Mouse (Mus musculus) urinary bladder, adult 2 months (tissue): ENCODE results near the gene Tube1. TPM values are rescaled to one million over a fixed set of nuclear protein-coding genes. Genes with fewer than 3 reads are reported as not detected.
A peak's percentile ranks its signal among the peaks of the same experiment; 100 is the strongest.

ENCODE experiments used
- DNase-seq: peaks from one replicate; pipeline ENCODE4 v3.0.0; 2022; ENCODE audit warnings: low spot score
- polyA plus RNA-seq: library from polyadenylated mRNA; depleted of rRNA; stranded (reverse); fragments of >200 nt; gene quantifications from 2 replicates; pipeline ENCODE4 v1.2.3, GENCODE M21; 2012; rRNA removed

The Tube1 gene
- polyA plus RNA-seq: 2.2 and 2.8 TPM in 2 replicates

GRCm38 (mm10) chr10:39133462-39134310 lies at the start of gene Tube1, which contains the start of gene Fam229b:
Gene Tube1, plus strand, starts transcription at chr10:39133976.
Gene Fam229b, minus strand, starts transcription at chr10:39133914.
- peak; percentile 60 for DNase-seq

DNA sequence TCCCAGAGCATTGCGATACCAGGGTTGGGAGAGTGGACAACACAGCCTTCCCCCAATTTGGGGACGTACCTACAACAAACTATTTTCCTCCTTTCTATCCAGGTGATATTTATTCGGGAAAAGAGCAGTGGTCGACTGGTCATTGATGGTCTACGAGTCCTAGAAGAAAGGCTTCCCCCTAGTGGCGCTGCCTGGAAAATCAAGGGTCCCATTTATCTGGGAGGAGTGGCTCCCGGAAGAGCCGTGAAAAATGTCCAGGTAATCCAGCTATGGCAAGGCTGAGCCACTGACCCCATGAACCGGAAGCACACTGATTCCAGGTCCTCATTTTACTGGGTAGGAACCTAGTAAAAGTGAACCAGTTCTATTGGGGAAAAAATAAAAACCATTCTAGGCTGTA lies 36.8 kb upstream of the Tube1 start:
- no peak for DNase-seq

DNA sequence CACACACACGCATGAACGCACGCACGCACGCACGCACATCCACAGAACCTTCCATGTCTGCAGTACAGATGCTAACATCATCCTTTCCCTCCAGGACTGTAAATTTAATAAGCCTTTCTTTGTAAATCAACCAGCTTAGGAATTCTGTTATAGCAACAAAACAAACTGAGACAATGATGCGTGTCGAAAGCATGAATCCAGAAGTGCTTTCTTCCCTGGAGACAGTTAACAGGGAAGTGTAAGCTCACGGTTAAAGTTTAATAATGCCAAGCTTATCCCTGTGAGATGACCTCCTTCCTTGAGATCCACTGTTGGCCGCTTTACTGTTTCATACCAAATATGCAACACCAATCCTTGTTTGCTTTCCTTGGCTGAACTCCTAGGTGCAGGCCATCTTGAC lies 35.0 kb upstream of the Tube1 start:
- no peak for DNase-seq

DNA sequence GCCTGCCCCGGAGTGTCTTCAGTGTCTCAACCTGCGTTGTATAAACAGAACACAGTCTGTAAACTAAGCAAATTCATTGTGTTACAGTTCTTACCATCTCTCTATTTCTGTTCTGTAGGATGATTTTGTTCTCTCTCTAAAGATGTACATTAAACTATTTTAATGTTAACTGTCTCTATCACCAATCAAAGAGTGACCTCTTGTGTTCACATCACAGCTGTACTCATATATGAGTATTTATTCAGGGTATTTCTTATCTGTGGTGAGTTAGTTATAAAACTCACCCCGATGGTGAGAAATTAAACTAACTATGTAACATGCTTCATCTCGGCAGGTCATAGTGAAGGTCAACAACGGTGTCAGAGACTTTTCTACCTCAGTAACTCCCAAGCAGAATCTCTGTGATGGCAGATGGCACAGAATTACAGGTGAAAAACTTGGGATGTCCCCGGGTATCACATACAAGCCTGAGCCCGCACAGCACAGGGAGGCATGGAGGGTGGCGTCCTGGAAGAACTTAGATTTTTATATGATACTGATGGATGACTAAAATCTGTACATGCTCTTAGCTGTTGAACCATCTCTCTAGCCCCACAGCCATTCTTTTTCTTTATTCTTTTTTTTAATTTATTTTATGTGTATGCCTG lies 28.9 kb upstream of the Tube1 start:
- DNase-seq: no peak

GRCm38 (mm10) chr10:39106413-39106812 lies 27.4 kb upstream of the Tube1 start:
- no peak for DNase-seq

DNA sequence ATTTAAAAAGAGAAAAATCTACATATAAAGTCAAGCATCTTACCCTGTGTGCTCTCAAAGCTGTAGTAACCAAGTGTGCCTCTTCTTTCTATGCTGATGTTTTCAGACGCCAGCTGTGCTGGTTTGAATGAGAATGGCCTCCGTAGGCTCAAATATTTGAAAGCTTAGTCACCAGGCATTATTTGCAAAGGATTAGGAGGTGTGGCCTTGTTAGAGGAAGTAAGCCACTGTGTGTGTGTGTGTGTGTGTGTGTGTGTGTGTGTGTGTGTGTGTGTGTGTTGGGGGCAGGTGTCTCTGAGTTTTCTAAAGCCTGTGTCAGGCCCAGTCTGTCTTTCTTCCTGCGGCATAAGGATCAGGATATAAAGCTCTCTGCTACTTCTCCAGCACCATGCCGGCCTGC lies 26.8 kb upstream of the Tube1 start:
- no peak for DNase-seq

DNA sequence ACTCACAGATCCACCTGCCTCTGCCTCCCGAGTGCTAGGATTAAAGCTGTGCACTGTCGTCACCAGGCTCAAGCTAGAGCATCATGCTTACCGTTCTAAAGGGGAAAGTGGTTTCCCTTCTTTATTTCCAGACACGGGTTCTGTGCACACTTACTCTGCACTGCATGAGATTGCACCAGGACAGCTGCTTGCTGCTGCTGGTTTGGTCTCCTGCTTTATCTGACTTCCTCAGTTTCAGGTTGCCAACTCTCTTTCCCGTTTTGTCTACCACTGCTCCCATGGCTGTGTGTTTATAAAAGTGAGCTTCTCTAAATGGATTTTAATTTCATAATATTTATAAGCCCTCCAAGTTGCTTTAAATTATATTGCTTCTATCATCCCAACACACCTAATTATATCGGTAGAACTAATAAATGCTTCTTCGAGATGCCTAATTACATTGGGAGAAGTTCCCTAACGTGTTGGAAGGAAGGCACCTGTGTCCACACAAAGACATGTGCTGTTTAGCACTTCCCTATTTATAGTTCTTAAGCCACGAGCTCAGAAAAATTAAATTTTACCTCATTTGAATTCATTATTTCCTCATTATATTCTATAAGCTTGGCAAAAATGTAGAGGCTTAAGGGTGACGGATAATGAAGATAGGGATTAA lies 24.8 kb upstream of the Tube1 start:
- DNase-seq: no peak

DNA sequence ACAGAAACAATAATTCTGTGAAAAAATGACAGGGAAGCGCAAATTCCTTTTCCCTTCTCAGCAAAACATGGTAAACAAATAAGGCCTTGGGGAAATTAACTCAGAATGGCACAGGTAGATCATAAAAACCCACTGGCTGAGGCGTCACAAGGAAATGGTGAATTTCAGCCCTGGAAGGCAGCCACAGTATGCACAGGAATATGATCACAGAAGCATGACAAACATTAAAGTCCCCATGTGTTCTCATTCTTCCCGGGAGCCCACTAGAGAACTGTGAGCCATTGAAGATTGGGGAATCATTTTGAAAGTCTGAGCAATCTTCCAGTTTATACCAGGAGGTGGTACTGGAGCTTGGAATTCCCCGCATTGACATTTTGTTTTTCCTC lies 24.3 kb upstream of the Tube1 start:
- no peak for DNase-seq

- no peak for DNase-seq
Observed at GRCm38 (mm10) chr10:39121412-39121811, 12.4 kb upstream of the Tube1 start.

DNA sequence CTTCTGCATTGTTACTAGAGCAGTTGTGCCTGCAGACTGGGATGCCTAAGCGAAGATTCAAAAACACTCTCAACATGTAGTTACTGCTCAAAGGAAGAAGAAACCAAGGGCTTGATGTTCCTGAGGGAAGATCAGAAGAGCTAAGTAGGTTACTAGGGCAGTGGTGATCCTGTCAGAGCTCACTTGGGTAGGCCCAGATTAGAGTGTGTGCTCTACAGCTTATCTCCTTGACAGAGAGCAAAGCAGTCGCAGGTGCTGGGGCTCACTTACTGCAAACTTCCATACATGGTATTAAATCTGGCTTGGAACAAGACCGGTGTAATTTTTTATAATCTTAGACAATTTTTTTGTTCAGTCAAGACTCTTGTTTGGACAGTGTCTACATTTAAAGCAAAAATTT lies 4.0 kb downstream of the Tube1 start:
- no peak for DNase-seq

DNA sequence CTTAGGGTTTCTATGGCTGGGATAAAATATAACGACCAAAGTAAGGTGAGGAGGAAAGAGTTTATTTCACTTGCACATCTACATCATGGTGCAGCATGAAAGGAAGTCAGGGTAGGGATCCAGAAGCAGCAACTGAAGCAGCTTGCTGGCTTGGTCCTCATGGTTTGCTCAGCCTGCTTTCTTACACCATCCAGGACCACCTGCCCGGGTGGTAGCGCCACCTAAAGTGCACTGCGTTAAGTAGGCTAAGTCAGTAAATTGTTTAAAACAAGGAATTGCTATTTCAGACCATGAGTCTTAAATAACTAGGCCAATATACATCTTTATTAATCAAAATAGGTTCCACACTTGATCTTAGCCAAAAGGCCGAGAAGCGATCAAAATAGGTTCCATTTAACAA lies 5.0 kb downstream of the Tube1 start:
- DNase-seq: no peak

- DNase-seq: no peak
Observed at GRCm38 (mm10) chr10:39140843-39141242, 7.1 kb downstream of the Tube1 start.

GRCm38 (mm10) chr10:39141401-39141800 lies 7.6 kb downstream of the Tube1 start:
- no peak for DNase-seq

DNA sequence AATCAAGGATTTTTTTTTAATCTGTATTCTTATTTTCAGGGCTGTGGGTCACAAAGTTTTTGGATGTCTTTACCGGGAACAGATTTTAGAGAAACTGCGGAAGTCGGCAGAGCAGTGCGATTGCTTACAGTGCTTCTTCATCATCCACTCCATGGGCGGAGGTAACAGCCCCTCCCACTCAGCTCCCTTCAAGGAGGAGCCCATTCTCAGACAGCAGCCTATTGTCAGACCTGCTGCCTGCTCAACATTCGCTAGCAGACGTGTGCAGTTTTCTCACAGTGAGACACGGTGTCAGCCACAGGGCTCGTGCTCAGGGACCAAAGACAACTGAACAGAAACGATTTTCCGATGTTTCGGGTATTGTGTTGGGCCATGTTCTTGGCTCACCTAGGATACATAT lies 8.4 kb downstream of the Tube1 start:
- no peak for DNase-seq

GRCm38 (mm10) chr10:39156719-39157118 lies 22.9 kb downstream of the Tube1 start:
- DNase-seq: no peak

DNA sequence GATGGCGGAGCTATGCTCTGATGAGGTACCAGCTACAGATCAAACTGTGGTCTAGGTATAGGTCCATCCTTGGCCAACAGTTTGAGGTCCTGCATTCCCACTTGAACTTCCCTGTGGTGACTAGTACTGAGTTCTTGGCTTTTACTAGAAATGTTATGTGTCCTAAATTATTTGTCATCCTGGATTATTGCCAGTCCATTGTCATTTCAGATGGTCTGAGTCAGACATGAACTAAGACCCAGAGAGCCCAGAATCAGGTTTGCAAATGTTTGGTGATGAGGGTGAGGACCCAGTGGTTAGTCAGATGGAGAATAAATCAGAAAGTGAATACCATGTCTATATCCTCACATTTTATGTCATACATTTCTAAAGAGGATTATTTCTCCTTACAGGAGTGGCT lies 23.5 kb downstream of the Tube1 start:
- no peak for DNase-seq

DNA sequence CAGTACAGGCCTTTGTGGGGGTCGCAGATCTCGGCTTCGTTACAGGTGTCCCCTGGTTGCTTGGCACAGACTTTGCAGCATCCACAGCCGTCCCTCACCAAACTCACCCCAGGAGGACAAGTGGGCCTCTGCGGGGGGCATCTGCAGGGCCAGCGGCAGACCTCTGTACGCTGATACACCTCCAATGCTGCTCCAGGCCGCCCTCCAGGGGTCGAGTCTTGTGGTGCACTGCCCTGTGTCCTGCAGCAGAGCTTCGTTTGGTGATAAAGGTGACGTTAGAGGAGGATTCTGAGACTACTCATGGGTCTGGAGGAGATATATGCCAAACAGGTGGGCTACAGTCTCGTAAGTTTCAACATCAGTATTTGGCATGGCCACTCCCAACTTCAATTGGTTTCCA lies 24.5 kb downstream of the Tube1 start:
- no peak for DNase-seq

- DNase-seq: no peak
Observed at GRCm38 (mm10) chr10:39161406-39161805, 27.6 kb downstream of the Tube1 start.

- no peak for DNase-seq
Observed at GRCm38 (mm10) chr10:39162666-39163484, 29.1 kb downstream of the Tube1 start.

DNA sequence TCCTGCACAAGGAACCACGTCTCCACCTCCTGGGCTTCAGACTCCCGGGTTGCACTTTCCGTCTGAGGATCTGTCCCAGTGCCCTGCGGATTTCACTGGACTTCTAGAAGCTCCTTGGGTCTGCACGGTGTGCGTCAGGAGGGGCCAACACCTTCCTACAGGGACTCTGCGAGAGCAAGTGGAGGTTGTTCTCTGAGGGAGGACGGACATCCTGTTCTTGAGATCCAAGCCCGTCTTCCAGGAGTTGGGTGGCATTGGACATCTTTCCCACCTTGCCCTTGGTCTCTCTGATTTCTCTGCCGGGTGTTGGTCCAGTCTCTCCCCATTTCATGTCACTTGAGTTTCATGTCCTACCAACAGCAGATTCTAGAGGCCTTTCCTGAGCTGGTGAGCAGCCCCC lies 29.9 kb downstream of the Tube1 start, which contains the start of gene Ccn6:
Gene Ccn6, minus strand, starts transcription at position 101 of the 400 bp plus-strand sequence.
- no peak for DNase-seq

- DNase-seq: no peak
Observed at GRCm38 (mm10) chr10:39165632-39166115, 31.9 kb downstream of the Tube1 start.

DNA sequence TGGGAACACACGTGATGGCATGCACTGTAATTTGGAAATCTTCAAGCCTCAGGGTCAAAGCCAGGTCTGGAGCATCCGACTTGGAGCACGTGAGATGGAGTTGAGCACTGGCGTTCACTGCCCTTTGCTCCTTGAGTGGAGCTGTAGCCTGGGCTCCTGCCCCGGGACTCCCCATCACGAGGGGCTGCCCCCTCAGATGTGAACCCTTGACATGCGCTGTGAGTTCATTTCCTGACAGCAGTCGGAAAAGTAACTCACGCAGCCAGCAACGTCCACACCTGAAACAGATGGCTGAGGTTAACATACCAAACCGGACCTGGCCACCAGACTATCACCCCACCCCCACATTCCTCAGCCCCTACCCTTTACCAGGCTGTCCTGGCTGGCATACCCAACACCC lies 33.8 kb downstream of the Tube1 start:
- no peak for DNase-seq
